Mouse (Mus musculus) erythroblast, embryonic 14.5 days (primary cell): ENCODE measurements around the gene Nutm1.

Experiments
- GATA1 ChIP-seq: IDR thresholded peaks from 2 replicates; pipeline ENCODE4 v1.6.1; 2012; ENCODE audit warnings: low read length, inconsistent platforms, mixed read lengths
- TAL1 ChIP-seq: IDR thresholded peaks from 3 replicates; pipeline ENCODE4 v1.6.1; 2012; ENCODE audit warnings: low read length, inconsistent platforms, mixed read lengths

- TF ChIP-seq GATA1 (no peak), TAL1 (no peak)
Observed at GRCm38 (mm10) chr2:112224356-112224755, 34.7 kb downstream of the Nutm1 start.
